Mouse (Mus musculus) cerebral cortex, adult 2 months (tissue): ENCODE results near the gene Zfp148.

Experiments used
- WGBS: fragments of 180-500 bp; shearing (Covaris S2); methylation state at CpG from one replicate; pipeline ENCODE4 v1.1.7; 2018; 5-methylcytosine and 5-hydroxymethylcytosine counted together

Gene Zfp148

GRCm38 (mm10) chr16:33461416-33461815, 80.8 kb downstream of the Zfp148 start:
- WGBS: 63% methylated on average over 3 of the region's 3 CpGs

GRCm38 (mm10) chr16:33464509-33465241, 84.0 kb downstream of the Zfp148 start:
- WGBS: 46% methylated on average over 4 of the region's 4 CpGs

- 60% methylated on average over 4 of the region's 4 CpGs for WGBS
Measured at GRCm38 (mm10) chr16:33465242-33465614, 84.6 kb downstream of the Zfp148 start.

- 60% methylated on average over 6 of the region's 6 CpGs for WGBS
Measured at GRCm38 (mm10) chr16:33467451-33467850, 86.8 kb downstream of the Zfp148 start.

- 94% methylated on average over 6 of the region's 6 CpGs for WGBS
Measured at GRCm38 (mm10) chr16:33474381-33474780, 93.7 kb downstream of the Zfp148 start.

- WGBS: 95% methylated on average over 2 of the region's 2 CpGs
Measured at GRCm38 (mm10) chr16:33481148-33481547, 100.5 kb downstream of the Zfp148 start.

- 96% methylated on average over 3 of the region's 3 CpGs for WGBS
Measured at GRCm38 (mm10) chr16:33482309-33482708, 101.7 kb downstream of the Zfp148 start.

- WGBS: 76% methylated on average over 4 of the region's 4 CpGs
Measured at GRCm38 (mm10) chr16:33487709-33488108, 107.1 kb downstream of the Zfp148 start.

GRCm38 (mm10) chr16:33494374-33494773, 113.7 kb downstream of the Zfp148 start:
- WGBS: 95% methylated on average over 4 of the region's 4 CpGs

- 88% methylated on average over 4 of the region's 4 CpGs for WGBS
Measured at GRCm38 (mm10) chr16:33508082-33508481, 127.4 kb downstream of the Zfp148 start.

GRCm38 (mm10) chr16:33509231-33509630, 128.6 kb downstream of the Zfp148 start:
- WGBS: 96% methylated on average over 2 of the region's 2 CpGs

- WGBS: 94% methylated on average over 4 of the region's 4 CpGs
Measured at GRCm38 (mm10) chr16:33510856-33511255, 130.2 kb downstream of the Zfp148 start.

GRCm38 (mm10) chr16:33512555-33512954, 131.9 kb downstream of the Zfp148 start:
- 81% methylated on average over 6 of the region's 6 CpGs for WGBS

- 4% methylated on average over 27 of the region's 27 CpGs for WGBS
Measured at GRCm38 (mm10) chr16:33516807-33517565, 136.3 kb downstream of the Zfp148 start, which contains the start of gene Slc12a8. Slc12a8 (plus strand) TSS chr16:33517328.

GRCm38 (mm10) chr16:33517627-33518026, 137.0 kb downstream of the Zfp148 start:
- WGBS: 35% methylated on average over 4 of the region's 4 CpGs

GRCm38 (mm10) chr16:33518236-33518635, 137.6 kb downstream of the Zfp148 start:
- WGBS: 71% methylated on average over 7 of the region's 7 CpGs

- WGBS: 54% methylated on average over 6 of the region's 6 CpGs
Measured at GRCm38 (mm10) chr16:33519916-33520568, 139.4 kb downstream of the Zfp148 start.

- 77% methylated on average over 4 of the region's 4 CpGs for WGBS
Measured at GRCm38 (mm10) chr16:33522516-33522915, 141.9 kb downstream of the Zfp148 start.

GRCm38 (mm10) chr16:33523571-33523970, 142.9 kb downstream of the Zfp148 start:
- 71% methylated on average over 10 of the region's 10 CpGs for WGBS

- 62% methylated on average over 11 of the region's 11 CpGs for WGBS
Measured at GRCm38 (mm10) chr16:33529502-33530454, 149.1 kb downstream of the Zfp148 start.

- 81% methylated on average over 8 of the region's 8 CpGs for WGBS
Measured at GRCm38 (mm10) chr16:33531184-33531583, 150.5 kb downstream of the Zfp148 start.
